Mouse (Mus musculus) mature B cell (primary cell): ENCODE measurements around the gene Aifm2.

ENCODE experiments used
- in situ Hi-C: fragments of 300-500 bp; cut with MboI; formaldehyde crosslinking; loops from 2 replicates; pipeline ENCODE4 v1.14.3; 2019

Gene Aifm2

DNA sequence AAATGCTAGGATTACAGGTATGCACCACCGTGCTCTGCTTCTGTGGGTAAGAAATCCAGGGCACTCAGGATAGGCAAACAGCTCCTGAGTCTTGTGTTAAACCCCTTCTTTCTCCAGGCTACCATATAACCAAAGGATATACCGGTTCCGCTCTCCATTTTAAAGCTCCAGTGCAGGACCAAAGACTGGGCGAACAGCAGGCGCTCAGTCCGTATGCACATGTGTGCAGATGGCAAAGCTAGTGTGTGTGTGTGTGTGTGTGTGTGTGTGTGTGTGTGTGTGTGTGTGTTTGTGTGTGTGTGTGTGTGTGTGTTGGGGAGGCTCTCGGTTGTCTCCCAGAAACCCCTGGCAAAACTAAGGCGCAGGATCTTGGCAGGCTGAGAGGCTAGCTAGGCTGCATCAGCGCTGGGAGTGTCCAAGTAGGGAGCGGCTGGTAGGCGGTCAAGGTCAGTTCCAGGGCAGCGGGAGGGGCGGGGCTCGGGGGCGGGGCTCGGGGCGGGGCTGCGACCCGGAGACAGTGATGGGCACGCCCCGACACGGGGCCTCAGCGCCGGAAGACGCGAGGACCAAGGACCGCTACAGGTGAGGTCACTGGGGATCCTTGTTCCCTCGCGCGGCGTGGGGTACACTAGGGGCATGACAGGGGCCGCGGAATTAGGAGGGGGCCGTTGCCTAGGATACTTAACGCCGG is at the start of gene Aifm2:
TSS of gene Aifm2 (plus strand) at position 493 of the 691 bp plus-strand sequence.
- in situ Hi-C loops, result no loop called here

DNA sequence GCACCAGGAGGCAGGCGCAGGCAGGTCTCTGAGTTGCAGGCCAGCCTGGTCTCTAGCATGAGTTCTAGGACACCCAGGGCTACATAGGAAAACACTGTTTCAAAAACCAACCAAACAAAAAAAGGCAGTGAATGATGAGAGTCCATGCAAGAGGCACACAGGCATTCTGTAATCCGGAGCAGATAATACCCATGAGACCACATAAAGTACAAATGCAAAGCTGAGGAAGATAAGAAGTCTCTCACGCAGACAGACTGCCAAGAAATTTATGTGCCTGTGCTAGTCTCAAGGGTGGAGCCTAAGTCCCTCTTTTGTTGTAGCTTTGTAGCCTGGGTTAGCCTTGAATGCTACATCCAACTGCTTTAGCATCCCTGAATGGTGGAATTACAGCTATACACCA is 49.4 kb upstream of the Aifm2 start:
- in situ Hi-C loops, result no loop called here

DNA sequence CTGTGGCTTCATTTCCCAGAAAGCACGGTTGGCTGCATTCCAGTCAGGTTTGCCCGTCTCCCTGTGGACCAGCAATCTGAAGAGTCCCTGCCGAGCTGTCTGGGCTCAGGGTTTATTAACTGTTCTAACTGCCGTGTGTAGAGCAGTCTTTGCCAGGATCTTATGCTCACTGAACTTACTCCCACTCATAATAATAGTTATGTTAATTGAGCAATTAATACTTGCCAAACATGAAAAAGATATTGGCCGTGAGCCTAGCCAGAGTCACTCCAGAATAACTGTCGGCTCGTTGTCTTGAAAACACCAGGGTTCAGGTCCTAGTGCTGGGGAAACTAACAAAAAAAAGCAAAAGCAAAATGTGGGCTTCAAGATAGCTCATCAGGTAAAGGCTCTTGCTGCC is 45.8 kb upstream of the Aifm2 start:
- in situ Hi-C loops, result no loop called here

DNA sequence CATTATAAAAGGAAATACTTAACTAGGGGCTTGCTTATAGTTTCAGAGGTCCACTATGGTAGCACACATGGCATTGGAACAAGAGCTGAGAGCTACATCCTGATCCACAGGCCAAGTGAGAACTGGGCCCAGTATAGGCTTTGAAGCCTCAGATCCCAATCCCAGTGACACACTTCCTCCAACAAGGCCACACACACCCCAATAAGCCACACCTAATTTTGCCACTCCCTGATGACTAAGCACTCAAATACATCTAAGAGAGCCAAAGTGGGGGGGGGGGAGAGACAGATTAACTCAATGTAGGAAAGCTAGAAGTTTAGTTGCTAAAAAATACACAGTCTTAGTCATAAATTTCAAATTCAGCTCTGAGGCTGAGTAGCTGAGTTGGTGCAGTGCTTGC is 45.2 kb upstream of the Aifm2 start:
- in situ Hi-C loops, result no loop called here

DNA sequence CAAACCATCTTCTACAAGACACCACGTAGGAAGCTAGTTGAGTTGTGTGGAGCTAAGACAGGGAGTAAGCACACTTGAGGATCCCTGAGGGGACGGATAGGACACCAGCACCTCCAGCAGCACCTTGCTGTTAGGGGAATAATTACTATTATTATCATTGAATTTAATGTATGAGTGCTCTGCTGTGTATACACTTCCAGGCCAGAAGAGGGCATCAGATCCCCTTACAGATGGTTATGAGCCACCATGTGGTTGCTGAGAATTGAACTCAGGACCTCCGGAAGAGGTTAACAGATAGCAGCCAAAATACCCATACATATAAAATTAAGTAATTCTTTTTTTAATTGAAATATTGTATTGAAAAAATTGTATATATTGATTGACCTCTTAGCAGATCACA is 44.3 kb upstream of the Aifm2 start:
- in situ Hi-C loops, result no loop called here

DNA sequence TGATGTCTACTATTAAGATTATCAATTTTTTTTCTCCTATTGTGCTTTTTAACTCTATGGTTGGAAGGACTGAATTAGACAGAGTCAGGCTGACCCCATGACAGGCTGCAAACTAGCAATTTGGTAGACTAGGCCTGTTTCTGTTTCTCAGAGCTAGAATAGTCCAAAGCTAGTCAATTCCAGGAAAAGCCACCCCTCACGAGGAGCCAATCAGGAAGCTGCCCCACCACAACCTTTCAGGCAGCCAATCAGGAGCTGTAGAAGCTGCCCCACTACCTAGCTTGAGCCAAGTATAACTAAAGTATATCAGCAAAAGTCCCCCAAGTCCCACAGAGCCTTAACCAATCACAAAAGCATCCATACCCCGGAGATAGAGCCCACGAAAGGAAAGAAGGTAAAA is 39.1 kb upstream of the Aifm2 start:
- in situ Hi-C loops, result loop anchor here (25.0 kb wide), 1 partner anchor 214 kb away; the partner anchor contains the start of gene Eif4ebp2

DNA sequence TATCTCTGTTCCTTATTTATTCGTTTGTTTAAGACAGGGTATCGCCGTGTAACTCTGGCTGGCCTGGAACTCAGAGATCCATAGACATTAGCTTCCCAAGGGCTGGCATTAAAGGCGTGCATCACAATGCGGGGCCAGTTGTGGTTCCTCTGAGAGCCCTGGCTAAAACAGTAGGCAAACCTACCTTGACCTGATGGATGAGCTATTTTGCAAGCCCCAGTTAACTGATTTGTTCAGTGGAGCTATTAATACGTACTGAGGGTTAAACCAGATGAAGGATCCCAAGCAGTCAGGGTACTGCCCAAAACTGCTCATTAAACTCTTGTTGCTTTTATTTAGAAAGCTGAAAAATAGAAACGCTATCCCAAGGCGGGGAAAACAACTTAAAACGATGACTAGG is 35.5 kb upstream of the Aifm2 start:
- in situ Hi-C loops, result loop anchor here (25.0 kb wide), 1 partner anchor 217 kb away; the partner anchor contains the start of gene Eif4ebp2

DNA sequence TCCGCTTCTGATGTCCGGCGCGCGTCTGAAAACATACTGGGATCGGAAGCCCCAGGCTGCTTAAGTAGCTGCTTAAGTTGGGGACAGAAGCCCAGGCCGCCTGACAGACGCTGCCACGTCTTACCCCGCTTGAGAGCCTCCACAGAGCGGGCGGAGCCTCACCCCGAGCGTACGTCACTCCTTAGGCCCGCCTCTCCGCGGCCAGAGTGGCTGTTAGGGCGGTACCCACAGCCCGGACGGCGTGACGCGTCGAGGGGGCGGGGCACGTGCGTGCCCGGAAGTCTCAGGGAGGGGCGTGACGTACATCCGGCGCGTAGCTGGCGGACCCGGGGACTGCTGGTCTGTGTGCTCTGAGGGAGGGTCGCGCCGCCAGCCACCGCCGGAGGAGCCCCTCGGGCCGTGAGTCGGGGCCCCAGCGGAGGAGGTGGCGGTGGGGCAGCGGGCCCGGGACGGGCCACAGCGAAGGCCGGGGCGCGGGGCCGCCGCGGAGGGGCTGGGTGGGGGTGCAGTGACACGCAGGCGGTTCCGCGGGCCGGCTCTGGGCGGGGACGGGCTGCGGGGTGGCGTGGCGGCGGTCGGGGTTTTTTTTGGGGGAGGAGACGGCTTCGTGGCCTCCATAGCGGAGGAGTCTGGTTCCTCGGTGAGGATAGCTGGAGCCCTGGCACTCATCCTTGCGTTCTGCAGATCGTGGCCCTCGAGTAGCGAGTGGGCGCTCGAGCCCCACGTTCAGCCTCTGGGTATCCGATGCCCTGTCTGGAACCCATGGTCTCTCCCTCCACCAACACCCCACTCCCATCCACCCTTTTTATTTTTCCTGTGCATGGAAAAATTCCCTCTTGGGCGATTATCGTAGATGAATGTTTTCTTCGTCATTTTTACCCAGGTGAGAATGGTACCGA is 34.8 kb upstream of the Aifm2 start, which contains the start of gene Sar1a:
TSS of gene Sar1a (plus strand) at position 285 of the 899 bp plus-strand sequence.
- in situ Hi-C loops, result loop anchor here (25.0 kb wide), 1 partner anchor 218 kb away; the partner anchor contains the start of gene Eif4ebp2

DNA sequence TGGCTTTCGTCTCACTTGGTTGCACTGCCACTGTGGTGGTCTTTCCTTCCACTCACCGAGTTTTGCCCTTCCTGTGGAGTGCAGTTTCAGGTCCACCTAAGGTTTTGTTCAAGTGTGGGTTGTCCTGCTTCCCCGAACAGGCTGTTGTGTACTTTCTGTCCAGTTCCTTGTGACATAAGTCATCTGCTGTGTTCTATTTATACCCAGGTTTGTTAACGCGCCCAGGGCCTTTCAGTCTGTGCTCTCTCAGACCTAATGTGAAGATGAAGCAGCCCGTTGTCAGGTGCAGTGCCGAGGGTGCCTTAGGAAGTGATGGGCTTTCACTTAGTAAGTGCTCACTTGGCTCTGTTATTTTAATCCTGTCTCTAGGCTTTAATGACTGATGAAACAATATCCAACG is 25.7 kb upstream of the Aifm2 start:
- in situ Hi-C loops, result loop anchor here (25.0 kb wide), 1 partner anchor 227 kb away; the partner anchor contains the start of gene Eif4ebp2

DNA sequence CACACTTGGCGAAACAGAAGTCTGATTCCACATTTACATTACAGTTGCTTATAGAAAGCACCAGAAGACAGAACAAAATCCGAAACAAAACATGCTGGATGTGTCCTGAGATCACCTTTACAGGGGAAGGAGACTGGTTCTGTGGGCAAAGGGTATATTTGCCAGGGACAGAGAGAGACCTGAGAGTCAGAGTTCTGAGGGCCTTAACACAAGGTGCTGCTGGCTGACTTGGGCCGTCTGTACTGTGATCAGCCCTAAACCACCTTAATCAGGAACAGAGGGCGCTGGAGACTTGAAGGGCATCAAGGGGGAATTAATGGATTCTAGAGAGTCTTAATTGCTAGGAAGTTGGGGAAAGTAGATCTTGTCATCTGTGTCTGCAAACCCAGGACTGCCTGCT is 21.5 kb upstream of the Aifm2 start:
- in situ Hi-C loops, result loop anchor here (25.0 kb wide), 1 partner anchor 231 kb away; the partner anchor contains the start of gene Eif4ebp2

DNA sequence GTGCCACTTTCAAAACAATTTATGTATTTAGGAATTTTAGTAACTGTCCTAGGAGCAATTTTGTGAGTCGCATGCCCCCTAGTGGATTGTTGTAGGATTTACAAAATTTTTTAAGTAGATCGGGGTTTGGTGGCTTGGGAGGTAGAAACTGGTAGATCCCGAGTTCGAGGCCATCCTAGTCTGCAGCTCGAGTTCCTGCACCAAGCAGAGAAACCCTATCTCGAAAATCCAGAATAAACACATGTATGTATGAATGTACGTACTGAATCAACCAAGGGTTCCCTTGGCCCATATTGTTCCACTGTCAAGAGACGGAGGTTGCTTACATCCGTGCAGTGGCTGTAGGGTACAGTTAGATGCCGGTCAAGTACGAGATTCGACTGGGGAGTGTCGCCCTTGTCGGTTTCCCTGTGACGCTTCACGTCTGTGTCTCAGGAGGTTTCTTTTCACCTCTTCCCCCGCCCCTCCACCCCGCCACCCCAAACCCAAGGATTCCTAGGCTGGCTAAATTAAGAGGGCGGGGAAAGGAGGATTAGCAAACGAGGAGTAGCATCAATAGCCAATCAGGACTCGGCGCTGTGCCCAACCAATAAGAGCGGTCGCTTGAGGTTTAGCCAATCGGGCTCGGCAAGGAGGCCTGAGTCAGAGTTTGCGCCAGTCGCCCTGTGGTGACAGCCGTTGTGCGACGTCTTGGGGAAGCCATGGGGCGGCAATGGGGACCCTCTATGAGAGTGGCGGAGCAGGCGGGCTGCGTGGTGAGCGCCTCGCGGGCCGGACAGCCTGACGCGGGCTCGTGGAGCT is 20.0 kb upstream of the Aifm2 start, which contains the start of gene Tysnd1:
TSS of gene Tysnd1 (plus strand) at position 645 of the 801 bp plus-strand sequence.
- in situ Hi-C loops, result loop anchor here (25.0 kb wide), 1 partner anchor 233 kb away; the partner anchor contains the start of gene Eif4ebp2

DNA sequence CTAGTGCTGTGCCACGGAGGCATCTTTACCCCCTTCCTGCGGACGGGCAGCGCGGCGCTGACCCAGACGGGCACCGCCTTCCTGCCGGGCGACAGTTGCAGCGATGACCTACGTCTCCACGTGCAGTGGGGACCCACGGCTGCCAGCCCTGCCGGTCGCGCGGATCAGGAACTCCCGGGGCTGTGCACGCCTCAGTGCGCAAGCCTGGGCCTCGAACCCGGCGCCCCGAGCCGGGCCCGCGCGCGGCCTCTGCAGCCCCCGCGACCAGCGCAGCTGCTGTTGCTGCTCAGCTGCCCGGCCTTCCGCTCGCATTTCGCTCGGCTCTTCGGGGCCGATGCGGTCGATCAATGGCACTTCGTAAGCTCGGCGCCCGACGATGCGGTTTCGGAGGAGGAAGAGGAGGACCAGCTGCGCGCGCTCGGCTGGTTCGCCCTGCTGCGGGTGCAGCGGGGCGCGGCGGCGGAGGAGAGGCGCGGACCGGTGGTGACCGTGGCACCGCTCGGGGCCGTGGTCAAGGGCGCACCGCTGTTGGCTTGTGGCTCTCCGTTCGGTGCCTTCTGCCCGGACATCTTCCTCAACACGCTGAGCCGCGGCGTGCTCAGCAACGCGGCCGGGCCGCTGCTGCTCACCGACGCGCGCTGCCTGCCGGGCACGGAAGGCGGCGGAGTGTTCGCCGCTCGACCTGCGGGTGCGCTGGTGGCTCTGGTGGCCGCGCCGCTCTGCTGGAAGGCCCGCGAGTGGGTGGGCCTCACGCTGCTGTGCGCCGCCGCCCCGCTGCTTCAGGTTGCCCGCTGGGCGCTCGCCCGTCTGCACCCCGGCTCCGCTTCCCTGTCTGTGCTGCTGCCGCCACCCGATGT is 19.1 kb upstream of the Aifm2 start:
- in situ Hi-C loops, result loop anchor here (25.0 kb wide), 1 partner anchor 234 kb away; the partner anchor contains the start of gene Eif4ebp2

DNA sequence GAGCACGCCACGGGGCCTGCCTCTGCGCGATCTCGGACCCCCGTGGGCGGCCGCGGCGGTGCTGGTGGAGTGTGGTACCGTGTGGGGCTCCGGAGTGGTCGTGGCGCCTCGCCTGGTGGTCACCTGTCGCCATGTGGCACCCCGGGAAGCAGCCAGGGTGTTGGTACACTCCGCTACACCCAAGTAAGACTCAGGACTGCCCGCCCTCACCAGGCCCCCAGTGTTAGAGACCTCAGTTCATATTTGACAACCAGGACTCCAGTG is 18.6 kb upstream of the Aifm2 start:
- in situ Hi-C loops, result loop anchor here (25.0 kb wide), 1 partner anchor 234 kb away; the partner anchor contains the start of gene Eif4ebp2

DNA sequence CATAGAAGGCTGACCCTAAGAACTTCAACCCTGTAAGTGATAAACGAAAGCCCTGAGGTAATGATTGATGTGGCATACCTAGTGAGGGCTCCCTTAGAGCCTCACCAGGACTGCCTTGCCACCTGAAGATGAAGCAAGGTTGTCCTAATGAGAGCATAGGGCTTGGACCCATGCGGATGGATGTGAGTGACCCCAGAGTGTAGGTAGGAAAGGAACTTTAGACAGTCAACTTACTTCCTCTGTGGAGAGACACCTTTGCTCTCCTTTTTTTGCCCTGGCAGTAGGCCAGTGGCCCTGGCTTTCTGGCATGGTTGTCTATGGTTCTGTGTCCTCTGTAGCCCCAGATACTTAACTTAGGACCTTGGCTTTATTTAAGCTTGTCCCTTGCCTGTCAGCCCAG is 18.0 kb upstream of the Aifm2 start:
- in situ Hi-C loops, result loop anchor here (25.0 kb wide), 1 partner anchor 235 kb away; the partner anchor contains the start of gene Eif4ebp2

DNA sequence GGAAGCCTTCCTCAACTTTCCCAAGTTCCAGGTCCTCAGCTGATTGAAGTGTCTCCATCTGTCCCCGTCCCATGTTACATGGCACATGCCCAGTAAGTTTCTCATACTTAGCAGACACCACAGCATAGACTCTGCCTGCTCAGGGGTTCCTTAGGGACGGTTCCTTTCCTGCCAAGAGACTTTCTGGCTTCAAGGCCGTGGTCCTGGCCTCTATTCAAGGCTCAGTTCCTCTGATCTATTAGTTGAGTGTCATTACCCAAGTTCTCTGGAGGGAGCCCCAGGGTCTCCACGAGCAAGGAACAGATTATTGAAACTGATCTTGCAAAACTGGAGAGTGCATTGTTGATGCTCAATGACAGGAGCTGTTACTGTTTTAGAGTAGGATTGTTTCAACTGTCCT is 10.4 kb upstream of the Aifm2 start:
- in situ Hi-C loops, result no loop called here

DNA sequence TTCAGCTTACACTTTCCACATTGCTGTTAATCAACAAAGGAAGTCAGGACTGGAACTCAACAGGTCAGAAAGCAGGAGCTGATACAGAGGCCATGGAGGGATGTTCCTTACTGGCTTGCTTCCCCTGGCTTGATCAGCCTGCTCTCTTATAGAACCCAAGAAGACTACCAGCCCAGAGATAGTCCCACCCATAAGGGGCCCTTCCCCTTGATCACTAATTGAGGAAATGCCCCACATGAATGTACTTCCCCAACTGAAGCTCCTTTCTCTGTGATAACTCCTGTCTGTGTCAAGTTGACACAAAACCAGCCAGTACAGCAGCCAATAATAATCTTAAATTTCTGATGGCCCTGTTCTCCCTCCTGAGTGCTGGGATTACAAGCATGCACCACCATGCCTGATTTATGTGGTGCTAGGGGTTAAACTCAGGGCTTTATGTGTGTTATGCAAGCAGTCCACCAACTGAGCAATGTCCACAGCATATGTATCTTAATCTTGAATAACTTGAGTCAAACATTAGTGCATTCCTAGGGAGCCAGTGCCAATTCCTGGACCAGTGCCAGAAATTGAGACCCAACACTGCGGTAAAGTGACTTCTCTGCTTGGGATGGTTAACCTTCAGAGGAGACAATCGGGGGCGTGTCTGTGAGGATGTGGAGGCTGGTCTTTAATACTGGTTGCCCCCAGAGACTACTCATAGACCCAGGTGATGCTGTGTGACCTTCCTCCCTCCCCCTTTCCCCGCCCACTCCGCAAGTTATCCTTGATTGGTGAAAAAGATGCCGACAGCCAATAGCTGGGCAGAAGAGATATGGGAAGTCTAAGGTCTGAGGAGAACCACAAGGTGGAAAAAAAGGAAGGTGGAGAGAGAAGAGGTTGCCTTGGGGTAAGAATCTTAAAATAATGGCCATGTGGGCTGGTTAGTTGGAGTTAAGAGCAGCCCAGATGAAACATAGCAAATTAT is 8.4 kb upstream of the Aifm2 start:
- in situ Hi-C loops, result no loop called here

DNA sequence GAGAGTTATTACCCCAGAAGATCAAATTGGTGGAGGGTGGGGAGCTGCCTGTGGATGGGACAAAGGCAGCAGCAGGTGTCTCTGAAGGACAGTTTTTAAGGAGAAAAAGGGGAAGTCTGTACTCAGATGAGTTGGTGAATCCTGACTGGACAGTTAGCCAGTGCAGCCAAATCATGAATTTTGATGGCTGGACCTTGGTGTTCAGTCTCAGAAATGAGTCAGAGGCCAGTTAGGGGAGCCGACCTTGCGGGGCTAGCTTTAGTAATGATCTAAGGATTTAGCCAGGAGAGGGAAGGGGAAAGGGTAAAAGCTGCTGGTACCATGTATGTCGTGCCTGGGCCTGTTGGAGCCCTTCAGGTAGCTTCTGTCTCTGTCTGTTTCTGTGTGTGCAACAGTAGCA is 1.5 kb upstream of the Aifm2 start:
- in situ Hi-C loops, result no loop called here

DNA sequence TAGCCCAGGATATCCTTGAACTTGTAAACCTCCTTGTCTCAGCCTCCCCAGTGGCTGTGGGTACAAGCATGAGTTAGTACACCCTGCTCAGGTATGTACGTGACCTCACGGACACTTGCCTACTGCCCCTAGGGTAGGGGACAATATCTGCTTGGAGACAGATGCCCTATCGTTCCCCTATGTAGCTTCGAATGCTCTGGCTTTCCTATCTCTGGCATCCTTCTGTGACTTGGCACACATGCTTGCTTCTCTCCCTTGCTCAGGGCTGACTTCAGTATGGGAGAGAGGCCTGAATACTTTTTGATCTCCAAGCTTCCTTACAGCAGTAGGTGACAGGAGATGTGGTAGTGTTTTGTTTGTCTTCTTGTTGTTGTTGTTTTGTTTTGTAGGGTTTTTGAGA is 917 bp upstream of the Aifm2 start:
- in situ Hi-C loops, result no loop called here

DNA sequence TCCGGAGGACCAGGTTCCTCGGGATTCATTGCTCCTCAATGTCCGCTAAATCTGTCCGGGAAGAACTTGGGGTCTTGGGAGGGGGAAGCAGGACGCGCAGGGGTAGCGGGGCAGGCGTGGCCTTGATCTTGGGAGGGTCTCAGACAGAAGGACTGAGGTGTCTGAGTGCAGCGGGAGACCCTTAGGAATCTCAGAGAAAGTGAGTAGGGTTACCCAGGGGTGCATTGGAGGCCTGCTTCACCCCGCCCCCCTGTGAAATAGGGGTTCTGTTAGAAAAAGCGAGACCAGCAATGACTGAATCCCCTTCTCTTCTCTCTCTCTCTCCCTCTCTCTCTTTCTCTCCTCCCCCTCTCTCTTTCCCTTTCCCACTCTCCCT is 387 bp downstream of the Aifm2 start:
- in situ Hi-C loops, result no loop called here
